Mouse (Mus musculus): ENCODE data around the gene Mettl6. TPM values are rescaled to one million over a fixed set of nuclear protein-coding genes. Genes with fewer than 3 reads are reported as not detected.

Mettl6 gene
- polyA plus RNA-seq (2015; fragmentation: Nextera tagmentation; extraction: Ambion mirVana), result 57.4 and 65.6 TPM in 2 replicates

GRCm38 (mm10) chr14:31494975-31495455 lies at the start of gene Mettl6:
Mettl6 (minus strand) TSS chr14:31495040.
- Histone ChIP-seq H3K4me3 (peak within 1 kb of the TSS; percentile 74), H3K4me2 (peak within 1 kb of the TSS; percentile 72), H3K9ac (peak within 1 kb of the TSS; percentile 78), H3K9me3 (no peaks in the 10 kb centered on the region), H3K27me3 (no peaks in the 10 kb centered on the region), H3K36me3 (peaks cover 33% of the 10 kb centered on the region), H3K4me1 (peaks cover 28% of the 10 kb centered on the region), H3K27ac (peak within 1 kb of the TSS; percentile 88)
- whole genome bisulfite sequencing, result under 1% methylated on average over 49 of the region's 49 CpGs
- ATAC-seq (ENCODE audit: insufficient number of reproducible peaks, low FRiP score, low TSS enrichment, low read depth), result peak; percentile 91

GRCm38 (mm10) chr14:31543885-31544442 lies 49.1 kb upstream of the Mettl6 start:
- no peak for ATAC-seq (ENCODE audit: insufficient number of reproducible peaks, low FRiP score, low TSS enrichment, low read depth)
- WGBS, result 67% methylated on average over 11 of the region's 11 CpGs
- no peaks in the 10 kb centered on the region for H3K9me3 ChIP-seq
- H3K4me2 ChIP-seq, result no peak overlapping the region
- H3K36me3 ChIP-seq, result no peaks in the 10 kb centered on the region
- no peaks in the 10 kb centered on the region for H3K27me3 ChIP-seq
- H3K27ac ChIP-seq, result no peak overlapping the region
- no peak overlapping the region for H3K4me3 ChIP-seq
- H3K9ac ChIP-seq, result 0 out of 2 replicates have a peak overlapping the region, but pooled peaks have one; percentile 4
- no peaks in the 10 kb centered on the region for H3K4me1 ChIP-seq

DNA sequence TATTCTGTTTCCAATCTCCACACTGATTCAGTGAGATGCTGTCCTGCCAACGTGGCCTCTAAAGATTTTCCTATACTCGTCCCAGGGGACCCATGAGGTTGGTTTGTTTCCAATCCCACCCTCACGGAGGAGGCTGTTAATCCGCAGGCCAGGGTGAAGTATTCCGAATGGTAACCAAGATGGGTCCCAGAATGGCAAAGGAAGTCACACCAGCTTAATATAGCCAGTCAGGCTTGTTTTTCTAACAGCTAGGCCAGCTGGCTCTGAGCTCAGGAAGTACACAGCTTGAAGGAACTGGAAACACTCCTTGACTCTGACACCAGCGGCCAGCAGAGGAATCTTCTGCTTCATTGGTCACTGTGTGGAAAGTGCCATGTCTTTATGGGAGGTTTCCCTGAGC lies 42.5 kb upstream of the Mettl6 start:
- H3K36me3 ChIP-seq, result no peaks in the 10 kb centered on the region
- no peak overlapping the region for H3K9ac ChIP-seq
- WGBS, result 62% methylated on average over 6 of the region's 6 CpGs
- no peaks in the 10 kb centered on the region for H3K27me3 ChIP-seq
- H3K4me3 ChIP-seq, result no peak overlapping the region
- no peak overlapping the region; the same call in 1 of the 2 replicates for H3K27ac ChIP-seq
- H3K4me1 ChIP-seq, result no peaks in the 10 kb centered on the region
- ATAC-seq (ENCODE audit: insufficient number of reproducible peaks, low FRiP score, low TSS enrichment, low read depth), result no peak
- no peaks in the 10 kb centered on the region for H3K9me3 ChIP-seq
- no peak overlapping the region for H3K4me2 ChIP-seq

DNA sequence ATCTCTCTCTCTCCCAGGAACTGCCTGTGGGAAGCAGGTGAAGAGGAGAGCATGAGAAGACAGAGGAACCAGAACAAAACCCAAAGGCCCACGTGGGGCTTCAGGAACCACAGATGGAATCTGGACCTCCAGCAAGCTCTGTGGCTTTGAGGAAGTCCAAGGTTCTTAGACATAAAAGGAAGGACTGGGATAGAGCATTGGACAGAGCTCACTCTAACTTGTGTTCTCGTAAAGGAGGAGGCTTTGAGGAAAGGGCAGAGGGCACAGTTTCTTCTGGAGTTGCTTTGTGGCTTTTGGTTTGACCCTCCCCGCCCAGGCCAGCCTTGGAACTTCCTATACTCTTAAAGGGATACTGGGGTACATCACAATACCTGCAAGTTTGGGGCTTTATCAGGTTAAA lies 37.8 kb upstream of the Mettl6 start:
- no peaks in the 10 kb centered on the region for H3K9me3 ChIP-seq
- no peak overlapping the region for H3K4me2 ChIP-seq
- no peak overlapping the region for H3K4me3 ChIP-seq
- no peak overlapping the region for H3K27ac ChIP-seq
- H3K4me1 ChIP-seq, result no peaks in the 10 kb centered on the region
- WGBS, result 72% methylated on average over 3 of the region's 3 CpGs
- H3K9ac ChIP-seq, result no peak overlapping the region
- H3K27me3 ChIP-seq, result no peaks in the 10 kb centered on the region
- H3K36me3 ChIP-seq, result no peaks in the 10 kb centered on the region
- ATAC-seq (ENCODE audit: insufficient number of reproducible peaks, low FRiP score, low TSS enrichment, low read depth), result no peak

DNA sequence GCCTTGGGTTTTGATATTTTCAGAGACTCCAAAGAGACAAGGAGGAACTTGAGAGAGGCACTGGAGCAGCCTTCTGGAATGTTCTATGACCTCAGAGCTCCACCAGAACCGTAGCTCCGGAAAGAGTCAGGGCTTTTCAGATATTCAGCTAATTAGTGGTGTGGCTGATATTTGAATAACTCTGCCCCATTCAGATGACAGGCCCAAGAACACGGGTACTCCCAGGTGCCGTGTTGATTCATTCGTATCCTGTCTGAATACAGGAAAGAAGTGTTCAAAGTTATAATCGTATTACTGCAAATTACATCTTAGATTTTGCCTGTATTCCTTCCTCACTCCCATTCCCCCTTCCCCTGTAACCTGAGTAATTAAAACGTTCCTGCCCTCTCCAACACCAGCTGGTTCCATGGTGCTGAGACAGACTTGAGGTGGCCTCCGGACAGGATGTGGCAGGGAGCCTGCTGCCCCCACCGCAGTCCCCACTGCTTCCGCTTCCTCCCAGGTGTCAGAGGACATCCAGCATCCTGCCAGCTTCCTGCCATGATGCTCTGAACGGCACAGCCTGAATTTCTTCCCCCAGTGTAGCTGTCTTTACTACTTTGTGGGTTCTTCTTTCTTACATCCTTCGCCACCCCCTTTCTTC lies 36.8 kb upstream of the Mettl6 start:
- H3K36me3 ChIP-seq, result no peaks in the 10 kb centered on the region
- ATAC-seq (ENCODE audit: insufficient number of reproducible peaks, low FRiP score, low TSS enrichment, low read depth), result no peak
- H3K4me3 ChIP-seq, result no peak overlapping the region
- 49% methylated on average over 12 of the region's 12 CpGs for WGBS
- no peaks in the 10 kb centered on the region for H3K9me3 ChIP-seq
- no peak overlapping the region for H3K9ac ChIP-seq
- no peaks in the 10 kb centered on the region for H3K4me1 ChIP-seq
- H3K27ac ChIP-seq, result no peak overlapping the region
- no peaks in the 10 kb centered on the region for H3K27me3 ChIP-seq
- no peak overlapping the region for H3K4me2 ChIP-seq

GRCm38 (mm10) chr14:31530847-31531246 lies 36.0 kb upstream of the Mettl6 start:
- 83% methylated on average over 4 of the region's 4 CpGs for WGBS
- ATAC-seq (ENCODE audit: insufficient number of reproducible peaks, low FRiP score, low TSS enrichment, low read depth), result no peak
- Histone ChIP-seq H3K9ac (no peak overlapping the region), H3K27ac (no peak overlapping the region), H3K4me1 (no peaks in the 10 kb centered on the region), H3K9me3 (no peaks in the 10 kb centered on the region), H3K36me3 (no peaks in the 10 kb centered on the region), H3K4me2 (no peak overlapping the region), H3K4me3 (no peak overlapping the region), H3K27me3 (no peaks in the 10 kb centered on the region)

- no peaks in the 10 kb centered on the region for H3K4me1 ChIP-seq
- no peak overlapping the region for H3K27ac ChIP-seq
- no peaks in the 10 kb centered on the region for H3K36me3 ChIP-seq
- H3K4me2 ChIP-seq, result no peak overlapping the region
- H3K9me3 ChIP-seq, result no peaks in the 10 kb centered on the region
- H3K4me3 ChIP-seq, result no peak overlapping the region
- ATAC-seq (ENCODE audit: insufficient number of reproducible peaks, low FRiP score, low TSS enrichment, low read depth), result no peak
- 69% methylated on average over 7 of the region's 7 CpGs for WGBS
- H3K27me3 ChIP-seq, result no peaks in the 10 kb centered on the region
- H3K9ac ChIP-seq, result no peak overlapping the region
Observed at GRCm38 (mm10) chr14:31525040-31525810, 30.4 kb upstream of the Mettl6 start.

- 62% methylated on average over 2 of the region's 2 CpGs for WGBS
- H3K9me3 ChIP-seq, result no peaks in the 10 kb centered on the region
- no peaks in the 10 kb centered on the region for H3K27me3 ChIP-seq
- no peaks in the 10 kb centered on the region for H3K36me3 ChIP-seq
- ATAC-seq (ENCODE audit: insufficient number of reproducible peaks, low FRiP score, low TSS enrichment, low read depth), result no peak
- H3K4me2 ChIP-seq, result no peak overlapping the region
- H3K9ac ChIP-seq, result no peak overlapping the region
- H3K4me1 ChIP-seq, result no peaks in the 10 kb centered on the region
- H3K4me3 ChIP-seq, result no peak overlapping the region
- H3K27ac ChIP-seq, result no peak overlapping the region
Observed at GRCm38 (mm10) chr14:31521318-31521717, 26.5 kb upstream of the Mettl6 start.

GRCm38 (mm10) chr14:31519165-31519564 lies 24.3 kb upstream of the Mettl6 start:
- Histone ChIP-seq H3K4me1 (no peaks in the 10 kb centered on the region), H3K27ac (no peak overlapping the region), H3K36me3 (no peaks in the 10 kb centered on the region), H3K4me3 (no peak overlapping the region), H3K4me2 (no peak overlapping the region), H3K9ac (no peak overlapping the region), H3K27me3 (no peaks in the 10 kb centered on the region), H3K9me3 (no peaks in the 10 kb centered on the region)
- ATAC-seq (ENCODE audit: insufficient number of reproducible peaks, low FRiP score, low TSS enrichment, low read depth), result no peak
- 45% methylated on average over 3 of the region's 3 CpGs for WGBS

DNA sequence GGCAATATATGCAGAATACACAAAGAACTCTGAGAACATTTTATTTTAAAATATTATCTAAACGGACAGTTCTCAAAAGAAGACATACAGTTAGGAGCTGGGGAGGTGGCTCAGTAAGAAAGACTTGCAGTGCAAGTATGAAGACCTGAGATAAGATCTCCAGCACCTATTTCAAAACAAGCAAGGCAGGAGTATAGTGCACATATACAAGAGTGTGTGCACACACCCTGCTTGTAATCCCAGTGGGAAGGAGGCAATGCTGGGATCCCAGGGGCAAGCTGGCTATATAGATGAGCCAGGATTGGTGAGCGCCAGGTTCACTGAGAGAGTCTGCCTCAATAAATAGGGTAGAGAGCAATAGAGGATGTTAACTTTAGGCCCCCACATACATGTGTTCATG lies 21.1 kb upstream of the Mettl6 start:
- Histone ChIP-seq H3K27me3 (no peaks in the 10 kb centered on the region), H3K9me3 (no peaks in the 10 kb centered on the region), H3K9ac (no peak overlapping the region), H3K36me3 (0 out of 2 replicates have a peak, but pooled peaks cover 3% of the 10 kb centered on the region), H3K4me3 (no peak overlapping the region), H3K4me1 (no peaks in the 10 kb centered on the region), H3K27ac (no peak overlapping the region), H3K4me2 (no peak overlapping the region)
- WGBS, result 82% methylated on average over 2 of the region's 2 CpGs
- no peak for ATAC-seq (ENCODE audit: insufficient number of reproducible peaks, low FRiP score, low TSS enrichment, low read depth)

DNA sequence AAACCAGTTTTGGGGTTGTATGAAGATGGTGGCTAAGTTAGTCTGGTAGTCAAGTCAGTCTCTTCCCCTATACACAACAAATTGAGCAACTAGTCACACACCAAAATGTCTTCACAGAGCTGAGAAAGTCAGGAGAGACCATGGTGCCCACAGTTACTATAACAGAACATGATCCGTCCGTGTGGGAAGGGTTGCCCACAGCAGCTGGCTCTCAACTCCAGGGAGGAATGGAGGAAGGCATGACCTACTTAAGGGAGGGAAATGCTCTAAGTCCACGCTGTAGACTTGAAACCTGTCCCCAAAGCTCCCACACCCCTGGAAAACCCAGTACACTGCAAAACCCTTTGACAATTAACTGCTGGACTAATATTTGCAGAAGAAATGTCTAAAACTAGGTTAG lies 15.5 kb upstream of the Mettl6 start:
- Histone ChIP-seq H3K27ac (no peak overlapping the region), H3K36me3 (peaks cover 50% of the 10 kb centered on the region), H3K9me3 (no peaks in the 10 kb centered on the region), H3K27me3 (no peaks in the 10 kb centered on the region), H3K4me2 (no peak overlapping the region), H3K4me1 (no peaks in the 10 kb centered on the region), H3K9ac (no peak overlapping the region), H3K4me3 (no peak overlapping the region)
- ATAC-seq (ENCODE audit: insufficient number of reproducible peaks, low FRiP score, low TSS enrichment, low read depth), result no peak
- WGBS, result 96% methylated on average over 3 of the region's 3 CpGs

DNA sequence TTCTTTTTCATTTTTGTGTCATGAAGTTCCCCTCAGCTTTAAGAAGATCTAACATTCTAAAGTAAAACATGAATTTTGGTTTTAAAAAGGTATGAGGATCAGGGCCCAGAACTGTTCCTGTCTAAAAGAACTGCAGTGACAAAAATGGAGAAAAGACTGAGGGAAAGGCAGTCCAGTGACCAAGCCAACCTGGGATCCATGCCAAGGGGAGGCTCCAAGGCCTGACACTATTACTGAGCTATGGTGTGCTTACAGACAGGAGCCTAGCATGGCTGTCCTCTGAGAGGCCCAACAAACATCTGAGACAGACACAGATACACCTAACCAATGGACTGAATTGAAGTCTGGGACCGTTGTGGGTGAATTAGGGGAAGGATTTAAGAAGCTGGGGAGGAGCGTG lies 15.1 kb upstream of the Mettl6 start:
- Histone ChIP-seq H3K4me1 (no peaks in the 10 kb centered on the region), H3K27ac (no peak overlapping the region), H3K27me3 (no peaks in the 10 kb centered on the region), H3K4me2 (no peak overlapping the region), H3K9ac (no peak overlapping the region), H3K36me3 (peaks cover 55% of the 10 kb centered on the region), H3K4me3 (no peak overlapping the region), H3K9me3 (no peaks in the 10 kb centered on the region)
- WGBS, result 98% methylated on average over 2 of the region's 2 CpGs
- no peak for ATAC-seq (ENCODE audit: insufficient number of reproducible peaks, low FRiP score, low TSS enrichment, low read depth)
